Mouse (Mus musculus): Measurements from ENCODE around the gene Abcb11. TPM values are rescaled to one million over a fixed set of nuclear protein-coding genes. Genes with fewer than 3 reads are reported as not detected.

Abcb11 gene
- polyA plus RNA-seq (2012; rRNA removed) = 0.18 and 0.27 TPM in 2 replicates

DNA sequence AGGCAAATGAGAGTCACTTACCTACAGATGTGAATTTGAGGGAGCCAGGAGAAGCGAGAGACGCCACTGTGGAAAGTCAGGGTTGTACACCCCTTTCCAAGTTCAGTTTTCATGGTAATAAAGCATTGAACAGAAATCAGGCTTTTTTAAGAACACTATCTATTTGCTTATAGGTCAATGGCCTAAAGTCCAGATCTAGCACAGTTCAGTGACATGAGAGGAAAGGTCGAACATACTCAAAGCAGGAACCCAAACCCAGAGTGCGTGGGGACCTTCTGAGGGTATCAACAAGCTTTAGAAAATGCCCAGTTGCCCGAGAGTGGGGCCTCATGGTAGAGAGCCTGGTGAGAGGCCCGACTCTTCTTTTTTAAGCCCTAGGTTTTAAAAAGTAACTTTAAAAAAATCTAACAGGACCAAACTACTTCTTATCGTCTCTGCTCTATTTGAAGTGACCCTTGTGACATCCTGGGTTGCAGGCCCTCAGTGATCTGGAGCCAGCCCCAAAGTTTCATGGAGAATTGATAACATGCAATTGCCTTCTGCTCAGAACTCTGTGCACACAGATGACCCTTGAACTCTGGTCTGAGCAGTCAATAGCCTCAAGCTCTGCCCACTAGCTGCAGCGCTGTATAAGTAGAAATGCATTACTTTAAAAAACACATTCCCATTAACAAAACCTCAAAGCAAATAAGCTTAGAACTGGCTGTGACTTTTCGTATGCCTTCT lies at the start of gene Abcb11:
TSS of gene Abcb11 (minus strand) at position 121 of the 726 bp plus-strand sequence.

DNA sequence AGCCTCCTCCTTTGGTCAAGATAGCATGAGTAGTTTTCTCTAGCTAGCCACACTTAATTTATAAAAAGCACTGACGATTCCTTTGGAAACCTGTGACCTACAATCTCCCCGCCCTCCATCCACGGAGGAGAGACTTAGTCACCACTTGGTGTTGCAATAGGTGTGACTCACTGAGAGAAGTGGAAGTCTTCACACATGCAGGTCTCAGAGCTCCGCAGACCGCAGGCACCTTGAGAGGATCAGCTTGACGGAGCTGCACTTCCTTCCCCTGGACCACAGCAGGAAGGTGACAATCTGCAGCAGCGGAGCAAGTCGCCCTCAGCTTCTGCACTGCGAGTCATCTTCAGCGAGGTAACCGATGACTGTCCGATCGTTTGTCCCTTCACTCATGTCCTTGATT lies 37.9 kb upstream of the Abcb11 start, which contains the start of gene Dhrs9:
TSS of gene Dhrs9 (plus strand) at position 165 of the 400 bp plus-strand sequence.

DNA sequence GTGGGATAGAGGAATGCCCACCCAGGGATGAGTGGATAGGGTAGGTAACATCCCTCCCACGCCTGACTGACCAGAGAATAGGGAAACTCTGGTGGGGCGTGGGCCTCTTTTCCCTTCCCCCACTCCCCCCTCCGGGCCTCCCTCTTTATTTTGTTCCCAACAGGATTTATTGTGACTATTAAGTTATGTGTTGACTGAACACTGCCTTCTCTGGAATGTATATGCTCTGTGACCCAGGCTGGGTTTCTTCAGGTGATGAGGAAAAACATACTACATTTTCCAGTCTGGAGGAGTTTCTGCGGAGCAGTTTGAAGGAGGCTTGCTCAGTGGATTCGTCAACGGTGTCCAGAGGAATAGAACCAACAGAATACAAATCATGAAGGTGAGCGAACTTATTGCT lies 131.6 kb downstream of the Abcb11 start, which contains the start of gene G6pc2:
TSS of gene G6pc2 (plus strand) at position 301 of the 400 bp plus-strand sequence.

GRCm38 (mm10) chr2:69205791-69206351 lies 136.5 kb downstream of the Abcb11 start, which contains the start of gene Spc25:
TSS of gene Spc25 (minus strand) at chr2:69206194.

Other genes starting within 250 kb of the Abcb11 start
- gene Nostrin, start 206.8 kb downstream of the Abcb11 start, polyA plus RNA-seq (2012; rRNA removed) = 0.42 and 0.56 TPM in 2 replicates
- gene Spc25, start 136.4 kb downstream of the Abcb11 start, polyA plus RNA-seq (2012; rRNA removed) = 1.1 and 1.3 TPM in 2 replicates
- 0.26 and 0.45 TPM in 2 replicates for gene G6pc2, start 131.5 kb downstream of the Abcb11 start, polyA plus RNA-seq (2012; rRNA removed)
- 1.9 and 3.1 TPM in 2 replicates for gene Dhrs9, start 37.8 kb upstream of the Abcb11 start, polyA plus RNA-seq (2012; rRNA removed)
- gene Lrp2, start 243.4 kb upstream of the Abcb11 start, polyA plus RNA-seq (2012; rRNA removed) = 2.1 and 2.8 TPM in 2 replicates

All from ovary, adult 2 months (tissue).